Mouse (Mus musculus) embryonic fibroblast, embryonic 13.5 days (primary cell): ENCODE measurements around the gene Kctd12.

ENCODE experiments used
- CTCF ChIP-seq: IDR thresholded peaks from 2 replicates; pipeline ENCODE4 v1.5.1; 2011; ENCODE audit warnings: mild to moderate bottlenecking, control low read depth, low read length, moderate library complexity, borderline replicate concordance; ENCODE audit not compliant: insufficient read depth
- POLR2A ChIP-seq: IDR thresholded peaks from 2 replicates; pipeline ENCODE4 v1.6.1; 2011; ENCODE audit warnings: low read depth, mild to moderate bottlenecking, control low read depth, low read length, moderate library complexity

DNA sequence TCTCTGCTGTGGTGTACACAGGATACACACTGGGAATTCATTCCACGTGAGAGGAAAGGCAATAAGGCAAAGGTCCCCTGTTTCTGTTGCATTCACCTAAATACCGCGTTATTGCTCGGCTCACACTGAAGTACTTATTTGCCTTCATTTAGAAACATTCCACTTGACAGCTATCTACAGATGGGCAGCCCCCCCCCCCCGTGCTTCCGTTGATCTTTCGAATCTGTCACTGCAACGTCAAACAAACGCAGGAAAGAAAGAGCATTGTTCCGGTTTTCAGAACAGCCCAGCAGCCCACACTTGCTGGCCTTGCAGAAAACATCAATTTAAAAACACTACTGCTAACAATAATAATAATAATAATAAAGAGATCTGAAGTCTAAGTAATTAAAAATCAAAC lies 2.6 kb downstream of the Kctd12 start:
- TF ChIP-seq CTCF, result no peak
- no peak for TF ChIP-seq POLR2A
